In genomic region chr10:112227073-112227472, GRCm38 (mm10) we compare ENCODE assay signal across 19 mouse cellular contexts. TPM values are rescaled to one million over a fixed set of nuclear protein-coding genes. Genes with fewer than 3 reads are reported as not detected.
"Had no signal": no experiment of that assay in that cellular context is flagged by ENCODE, and none has a peak within 500 bp of the region (broad histone marks: within the 10 kb centered on the region; RNA-seq: fewer than 3 reads in every experiment).

No protein-coding gene starts in this region.

- DNase-seq: kidney, adult 11 months; kidney, postnatal 10 days; layer of hippocampus, adult 9-11 months; liver; lung, adult 18-20 months; lung, postnatal 4 days; midbrain, embryonic 14.5 days; thymus, adult 18-20 months; thymus, postnatal 36 days had no signal

- H3K27ac ChIP-seq: intestine, embryonic 15.5 days; layer of hippocampus, adult 2 months; limb, embryonic 10.5 days; limb, embryonic 13.5 days; liver, embryonic 12.5 days; liver, embryonic 15.5 days; lung, embryonic 15.5 days had no signal

- ATAC-seq: intestine, embryonic 15.5 days; liver, embryonic 12.5 days had no signal

- H3K9ac ChIP-seq: intestine, embryonic 15.5 days; limb, embryonic 13.5 days; liver, embryonic 12.5 days; liver, embryonic 15.5 days; lung, embryonic 15.5 days had no signal

- H3K4me1 ChIP-seq: intestine, embryonic 15.5 days; limb, embryonic 10.5 days; limb, embryonic 13.5 days; liver, embryonic 12.5 days; liver, embryonic 15.5 days; lung, embryonic 15.5 days had no signal

- H3K36me3 ChIP-seq: intestine, embryonic 15.5 days; limb, embryonic 10.5 days; limb, embryonic 13.5 days; liver, embryonic 12.5 days; liver, embryonic 15.5 days; lung, embryonic 15.5 days had no signal

- H3K27me3 ChIP-seq: intestine, embryonic 15.5 days; limb, embryonic 13.5 days; liver, embryonic 12.5 days; liver, embryonic 15.5 days; lung, embryonic 15.5 days had no signal

- H3K4me3 ChIP-seq: intestine, embryonic 15.5 days; layer of hippocampus, adult 2 months; limb, embryonic 10.5 days; limb, embryonic 13.5 days; liver, embryonic 12.5 days; liver, embryonic 15.5 days; lung, embryonic 15.5 days had no signal

- H3K9me3 ChIP-seq: intestine, embryonic 15.5 days; limb, embryonic 10.5 days; limb, embryonic 13.5 days; liver, embryonic 12.5 days; liver, embryonic 15.5 days; lung, embryonic 15.5 days had no signal

- H3K4me2 ChIP-seq: intestine, embryonic 15.5 days; limb, embryonic 13.5 days; liver, embryonic 12.5 days; liver, embryonic 15.5 days; lung, embryonic 15.5 days; midbrain, embryonic 11.5 days had no signal

RNA-seq across cellular contexts. Expression of gene Kcnc2, which starts 43.8 kb away (rescaled TPM):
- total RNA-seq: megakaryocyte progenitor cell, adult 5-6 weeks; megakaryocyte-erythroid progenitor cell, adult 5-6 weeks had no signal
- polyA plus RNA-seq: liver, embryonic 12.5 days; liver, embryonic 15.5 days had no signal
